Mouse (Mus musculus): ENCODE data around the gene Pla2g4c.

Pla2g4c gene

DNA sequence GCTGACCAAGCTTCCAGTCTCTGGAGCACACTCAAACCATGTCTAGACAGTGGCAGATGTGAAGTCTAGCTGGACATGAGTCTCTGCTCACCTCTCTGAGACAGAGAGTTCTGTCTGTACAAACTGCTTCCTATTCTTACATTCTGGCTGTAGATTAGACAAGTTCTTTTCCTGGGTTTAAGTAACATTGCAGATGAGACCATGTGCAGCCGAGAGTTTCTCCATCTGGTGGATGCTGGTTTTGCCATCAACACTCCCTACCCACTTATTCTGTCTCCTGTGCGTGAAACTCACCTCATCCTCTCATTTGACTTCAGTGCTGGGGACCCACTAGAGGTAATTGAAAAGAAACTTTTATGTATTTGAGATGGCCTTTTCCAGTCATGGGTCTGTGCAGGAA, 56.1 kb downstream of the Pla2g4c start:
- DNase-seq (ENCODE audit: low read depth): no peak

DNA sequence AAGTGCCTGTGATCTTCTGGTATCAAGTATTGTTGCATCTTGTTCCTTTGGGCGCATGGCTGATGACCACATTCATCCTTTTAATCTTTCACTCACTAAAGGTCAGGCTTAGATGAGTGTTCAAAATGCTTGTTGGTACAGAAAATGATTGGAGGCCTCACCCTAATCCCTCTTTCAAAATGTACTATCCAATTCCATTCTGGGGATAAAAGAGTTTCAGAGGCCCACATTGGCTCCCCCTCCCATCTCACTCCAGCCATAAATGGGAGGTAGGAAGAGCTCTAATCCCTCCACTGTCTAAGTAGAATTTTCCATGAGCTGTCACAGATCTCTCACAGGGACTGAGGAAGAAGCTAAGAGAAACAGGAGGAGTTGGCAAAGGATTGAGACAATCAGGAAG, 73.4 kb downstream of the Pla2g4c start, which contains the start of gene Cabp5:
Gene Cabp5, plus strand, starts transcription at position 301 of the 400 bp plus-strand sequence.
- DNase-seq (ENCODE audit: low read depth): no peak
